Mouse (Mus musculus) A20 (cell line): ENCODE data around the gene C330007P06Rik.

Experiments used
- DNase-seq: peaks from one replicate; pipeline ENCODE4 v3.0.0-alpha.2; 2011; ENCODE audit warnings: low read depth, low spot score

C330007P06Rik gene

DNA sequence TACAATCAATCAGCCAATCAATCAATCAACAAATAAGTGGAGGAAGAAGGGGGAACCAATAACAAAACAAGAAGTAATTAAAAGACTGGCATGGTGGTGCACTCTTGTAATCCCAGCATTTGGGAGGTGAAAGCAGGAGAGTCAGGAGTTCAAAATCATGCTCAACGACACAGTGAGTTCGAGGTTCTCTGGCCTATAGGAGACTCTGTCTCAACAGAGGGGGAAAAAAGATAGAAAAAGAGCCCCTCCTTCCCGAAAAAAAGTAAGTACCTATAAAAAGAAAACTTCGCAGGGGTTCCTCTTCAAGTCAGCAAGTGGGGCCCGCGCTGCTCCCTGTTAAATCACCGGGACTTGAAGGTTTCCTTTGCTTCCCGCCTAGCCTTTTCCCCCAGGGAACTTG is at the start of gene C330007P06Rik, which contains the start of gene Ube2a:
Gene C330007P06Rik, minus strand, starts transcription at position 347 of the 400 bp plus-strand sequence.
Gene Ube2a, plus strand, starts transcription at position 136 of the 400 bp plus-strand sequence.
- no peak for DNase-seq

DNA sequence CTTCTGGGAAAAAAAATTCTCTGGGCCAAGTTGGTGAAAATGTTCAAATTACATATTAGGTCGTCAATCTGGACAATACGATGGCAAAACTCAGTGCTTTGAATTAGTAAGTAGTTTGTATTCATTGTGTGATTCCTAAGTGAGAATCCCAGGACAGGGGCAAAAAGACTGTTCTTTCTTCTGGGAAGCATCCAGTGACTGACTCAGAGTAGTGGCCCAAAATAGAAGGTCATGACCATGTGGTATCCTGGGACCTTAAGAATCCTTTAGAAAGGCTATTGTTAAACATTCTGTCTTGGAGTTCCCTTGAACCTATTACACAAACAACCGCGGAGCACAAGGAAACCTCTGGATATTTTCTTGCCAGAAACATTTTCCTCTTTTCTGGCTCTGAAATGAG is 47.4 kb upstream of the C330007P06Rik start:
- DNase-seq, result no peak

DNA sequence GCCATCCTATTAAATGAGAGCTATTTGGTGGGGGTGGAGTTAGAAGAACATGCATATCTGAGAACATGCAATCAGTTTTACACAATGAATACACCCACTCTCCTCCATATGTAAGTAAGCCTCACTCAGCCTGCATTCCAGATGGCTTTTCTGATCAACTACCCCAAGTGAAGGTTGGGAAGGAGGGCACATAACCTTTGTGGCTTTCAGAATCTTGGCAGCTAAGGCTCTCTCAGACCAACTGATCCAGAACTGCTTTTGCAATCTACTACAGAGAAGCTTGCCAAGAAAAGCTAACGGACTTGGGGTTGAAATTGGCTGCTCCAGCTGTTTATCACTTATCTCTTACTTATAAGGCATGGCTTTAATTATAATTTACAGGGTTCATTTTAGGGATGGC is 43.8 kb upstream of the C330007P06Rik start:
- no peak for DNase-seq

DNA sequence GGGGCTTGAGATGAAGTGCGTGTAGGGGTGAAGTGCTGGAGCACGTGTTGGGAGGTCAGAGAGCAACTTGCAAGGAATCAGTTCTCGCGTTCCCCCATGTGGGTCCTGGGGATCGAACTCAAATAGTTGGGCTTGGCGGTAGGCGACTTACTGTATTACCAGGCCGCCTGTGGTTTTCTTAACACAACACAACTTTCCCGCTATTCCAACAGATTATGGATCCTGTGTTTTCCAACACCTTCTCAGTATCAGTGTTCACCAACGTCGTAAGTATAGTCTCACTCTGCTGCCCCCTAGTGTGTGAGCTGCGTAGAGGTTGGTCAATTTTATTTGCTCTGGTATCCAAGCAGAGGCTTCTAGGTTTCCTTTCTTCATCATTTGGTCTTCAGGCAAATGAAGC is 37.4 kb upstream of the C330007P06Rik start:
- DNase-seq, result peak; percentile 45

DNA sequence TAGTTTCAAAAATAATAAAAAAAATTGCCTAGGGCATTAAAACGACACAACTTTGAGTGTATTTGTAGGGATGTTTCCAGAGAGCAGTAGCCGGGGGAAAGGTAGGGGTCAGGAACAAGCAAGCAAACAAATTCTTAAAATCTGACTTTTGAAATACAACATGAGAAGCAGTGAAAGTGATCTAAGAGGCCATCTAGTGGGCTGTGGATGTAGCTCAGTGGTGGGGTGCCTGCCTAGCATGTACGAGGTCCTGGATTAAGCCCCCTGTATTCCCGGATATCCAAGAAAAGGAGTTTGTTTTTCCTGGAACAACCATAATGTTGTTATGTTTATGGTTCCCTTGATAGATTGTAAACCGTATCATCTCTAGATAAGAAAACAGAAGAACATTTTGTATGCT is 32.6 kb upstream of the C330007P06Rik start:
- no peak for DNase-seq

DNA sequence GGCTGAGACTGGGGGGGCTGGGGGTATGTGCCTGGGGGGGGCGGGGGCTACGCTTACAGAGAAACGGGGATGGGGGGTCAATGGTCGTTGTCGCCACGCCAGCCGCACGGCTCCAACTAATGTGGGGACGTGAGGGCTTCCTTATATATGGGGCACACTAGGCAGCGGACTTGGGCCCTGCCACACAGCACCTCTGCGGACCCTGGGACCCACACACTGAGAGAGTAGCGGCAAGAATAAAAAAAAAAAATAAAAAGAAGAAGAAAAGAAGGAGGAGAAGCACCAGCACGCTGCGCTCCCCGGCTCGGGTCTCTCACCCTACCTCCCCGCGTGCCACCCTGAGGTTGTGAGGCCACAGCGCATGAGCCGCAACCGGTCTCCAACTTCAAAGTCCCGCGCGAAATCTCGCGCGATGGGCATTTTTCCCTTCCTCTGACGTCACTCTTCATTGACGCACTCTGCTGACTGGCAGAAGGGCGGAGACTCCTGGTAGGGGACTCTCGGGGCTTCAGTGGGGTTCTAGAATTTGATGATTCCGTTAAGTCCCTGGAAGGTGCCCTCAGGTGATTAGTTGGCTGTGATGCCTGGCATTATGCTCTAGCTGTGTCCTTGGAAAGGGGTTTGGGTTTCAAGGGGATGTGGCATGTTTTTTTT is 29.3 kb upstream of the C330007P06Rik start:
- DNase-seq, result peak; percentile 93

DNA sequence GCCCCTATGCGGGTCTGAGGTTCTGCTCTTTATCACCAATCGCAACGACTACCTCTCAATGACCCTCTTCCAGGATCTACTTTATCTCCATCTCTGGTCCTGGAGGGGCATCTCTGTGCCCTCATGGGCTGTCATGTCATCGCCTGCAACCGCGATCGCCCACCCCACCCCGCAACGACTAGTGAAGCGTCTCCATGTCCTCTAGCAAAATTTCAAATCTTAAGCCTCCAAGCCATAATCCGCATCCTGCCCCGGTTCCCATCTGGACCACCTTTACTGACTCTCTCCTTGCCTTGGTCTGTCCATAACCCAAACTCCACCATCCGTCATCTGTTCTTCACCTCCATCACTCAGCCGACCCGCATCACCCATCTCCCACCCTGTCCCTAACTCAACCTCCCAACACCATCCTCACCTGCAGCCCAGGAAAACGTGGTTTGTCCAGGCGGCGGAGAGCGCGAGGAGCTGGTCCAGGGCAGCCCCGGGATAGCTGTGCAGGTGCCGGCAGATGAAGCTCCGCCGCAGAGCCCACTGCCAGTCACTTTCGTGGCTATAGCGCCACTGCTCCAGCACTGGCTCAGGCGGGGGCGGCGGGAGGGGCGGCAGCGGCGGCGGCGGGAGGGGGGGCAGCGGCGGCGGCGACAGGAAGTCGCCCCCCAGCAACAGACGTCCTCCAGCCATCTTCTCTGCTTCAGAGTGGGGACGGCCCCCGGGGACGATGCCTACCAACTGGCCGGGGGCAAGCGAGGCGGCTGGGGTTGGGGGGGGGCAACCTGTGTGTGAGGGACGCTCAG is 28.6 kb upstream of the C330007P06Rik start, which contains the start of gene Nkrf:
Gene Nkrf, minus strand, starts transcription at position 579 of the 794 bp plus-strand sequence.
- peak; percentile 56 for DNase-seq

DNA sequence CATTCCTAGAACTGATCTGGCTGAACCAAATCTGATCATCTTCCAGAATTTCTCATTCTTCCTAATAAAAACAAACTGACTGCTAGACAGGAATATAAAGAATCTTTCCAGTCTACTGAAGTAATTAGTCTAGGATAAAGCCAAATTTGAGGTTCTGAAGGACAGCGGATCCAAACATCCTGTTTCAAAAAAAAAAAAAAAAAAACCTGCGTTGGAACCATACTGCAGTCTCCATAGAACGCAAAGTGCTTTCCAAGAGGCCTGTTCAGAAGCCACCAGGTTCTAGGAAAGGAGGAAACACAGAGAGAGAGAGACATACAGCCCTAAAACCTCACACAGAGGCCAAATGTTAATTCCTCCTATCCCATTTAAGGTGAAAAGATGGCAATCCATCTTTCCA is 27.7 kb upstream of the C330007P06Rik start:
- no peak for DNase-seq

DNA sequence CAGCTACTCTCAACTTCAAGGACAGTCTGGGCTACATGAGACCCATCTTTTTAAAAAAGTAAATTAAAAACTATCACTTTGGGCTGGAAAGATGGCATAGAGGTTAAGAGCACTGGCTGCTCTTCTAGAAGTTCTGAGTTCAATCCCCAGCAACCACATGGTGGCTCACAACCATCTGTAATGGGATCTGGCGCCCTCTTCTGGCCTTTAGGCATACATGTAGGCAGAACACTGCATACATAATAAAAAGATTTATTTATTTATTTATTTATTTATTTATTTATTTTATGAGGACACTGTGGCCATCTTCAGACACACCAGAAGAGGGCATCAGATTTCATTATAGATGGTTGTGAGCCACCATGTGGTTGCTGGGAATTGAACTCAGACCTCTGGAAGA is 25.0 kb upstream of the C330007P06Rik start:
- peak; percentile 53 for DNase-seq

DNA sequence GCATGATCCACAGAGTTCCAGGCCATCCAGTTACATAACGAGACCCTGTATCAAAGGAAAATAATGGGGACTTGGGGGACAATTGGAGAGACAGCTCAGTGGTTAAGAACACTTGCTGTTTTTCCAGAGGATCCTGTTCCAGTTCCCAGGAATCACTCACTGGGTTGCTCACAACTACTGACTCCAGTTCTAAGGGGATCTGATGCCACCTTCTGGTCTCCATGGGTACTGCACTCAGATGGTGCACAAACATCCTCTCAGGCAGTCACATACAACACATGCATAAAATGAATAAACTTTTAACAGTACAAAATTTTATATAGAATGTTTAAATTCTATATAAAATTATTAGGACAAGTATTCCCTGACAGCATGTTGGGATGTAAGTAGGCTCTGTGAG is 10.8 kb upstream of the C330007P06Rik start:
- peak; percentile 24 for DNase-seq

DNA sequence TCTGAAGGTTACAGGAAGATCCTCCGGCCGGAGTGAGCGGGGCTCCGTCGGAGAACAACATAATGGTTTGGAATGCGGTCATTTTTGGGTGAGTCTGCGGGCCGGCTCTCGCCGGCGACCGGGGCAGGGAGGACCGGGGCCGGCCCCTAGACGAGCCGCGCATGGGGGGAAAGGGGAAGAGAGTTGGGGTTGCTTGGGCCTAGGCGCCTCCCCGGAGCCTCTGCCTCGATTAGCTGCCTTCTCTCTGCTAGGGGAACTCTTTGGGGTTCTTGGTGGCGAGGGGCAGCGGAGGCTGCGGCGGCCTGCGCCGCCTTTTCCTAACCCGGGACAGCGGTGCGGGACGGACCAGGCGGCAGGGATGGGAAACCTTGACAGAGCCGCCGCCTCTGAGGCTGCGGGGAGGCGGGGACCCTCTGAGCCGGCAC is 805 bp upstream of the C330007P06Rik start:
- peak; percentile 41 for DNase-seq

DNA sequence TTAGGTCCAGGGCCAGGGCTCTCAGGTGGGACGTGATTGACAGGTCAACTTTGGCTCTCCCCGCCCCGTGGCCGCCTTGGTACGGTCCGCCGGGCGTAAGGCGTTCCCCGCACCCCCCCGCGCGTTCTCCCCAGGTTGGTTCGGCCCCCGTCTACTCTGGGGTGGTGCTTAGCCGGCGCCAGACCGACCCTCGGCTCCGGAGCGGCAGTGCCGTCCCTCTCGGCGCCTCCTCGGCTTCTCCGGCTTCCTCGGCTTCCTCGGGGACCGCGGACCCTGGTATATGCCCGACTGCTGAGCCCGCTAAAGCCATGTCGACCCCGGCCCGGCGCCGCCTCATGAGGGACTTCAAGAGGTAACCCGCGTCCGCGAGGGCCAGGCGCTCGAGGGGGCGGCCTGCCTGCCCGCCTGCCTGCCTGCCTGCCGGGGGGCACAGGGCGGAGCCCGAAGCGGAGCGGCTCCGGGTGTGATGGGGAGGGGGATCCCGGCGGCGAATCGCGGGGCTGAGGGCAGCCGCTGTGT is 326 bp upstream of the C330007P06Rik start:
- DNase-seq, result peak; percentile 90

DNA sequence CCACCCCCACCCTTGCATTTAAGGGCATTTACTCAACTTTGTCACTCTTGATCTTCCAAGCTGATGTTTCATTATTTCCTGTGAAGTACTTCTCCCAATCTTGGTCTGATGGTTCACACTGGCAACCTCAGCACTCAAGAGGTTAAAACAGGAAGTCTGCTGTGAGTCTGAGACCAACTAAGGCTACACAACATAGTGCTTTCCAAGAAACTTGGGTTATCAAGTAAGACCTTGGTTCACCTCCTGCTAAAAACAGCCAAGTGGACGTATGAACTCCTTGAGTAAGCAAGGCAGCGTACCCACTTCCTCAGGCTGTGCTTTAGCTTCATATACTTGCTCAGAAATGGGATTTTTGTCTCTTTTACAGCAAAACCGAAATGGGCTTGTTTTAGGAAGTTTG is 3.5 kb downstream of the C330007P06Rik start:
- DNase-seq, result no peak

DNA sequence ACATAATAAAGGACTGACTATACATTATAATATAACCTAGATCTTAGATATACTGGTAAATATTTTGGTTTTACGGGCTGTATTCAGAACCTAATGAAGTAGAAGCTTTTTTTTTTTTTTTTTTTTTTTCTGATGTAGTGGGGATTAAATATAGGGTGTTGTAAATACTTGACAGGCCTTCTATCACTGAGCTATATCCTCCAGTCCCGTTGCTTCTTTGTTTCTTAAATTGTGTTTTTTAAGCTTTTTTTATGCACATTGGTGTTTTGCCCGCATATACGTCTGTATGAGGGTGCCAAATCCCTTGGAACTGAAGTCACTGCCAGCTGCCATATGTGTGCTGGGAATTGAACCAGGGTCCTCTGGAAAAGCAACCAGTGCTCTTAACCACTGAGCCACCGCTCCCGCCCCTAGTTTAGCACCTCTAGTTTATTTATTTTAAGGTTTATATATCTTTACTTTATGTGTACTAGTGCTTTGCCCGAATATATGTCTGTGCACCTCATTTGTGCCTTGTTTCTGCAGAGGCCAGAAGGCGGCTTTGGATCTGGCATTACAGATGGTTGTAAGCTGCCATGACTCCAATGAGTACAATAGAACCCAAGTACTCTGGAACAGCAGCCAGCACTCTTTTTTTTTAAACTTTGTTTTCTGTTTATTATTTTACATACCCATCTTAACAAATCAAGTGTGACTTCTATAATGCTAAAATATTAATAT is 9.1 kb downstream of the C330007P06Rik start:
- no peak for DNase-seq

DNA sequence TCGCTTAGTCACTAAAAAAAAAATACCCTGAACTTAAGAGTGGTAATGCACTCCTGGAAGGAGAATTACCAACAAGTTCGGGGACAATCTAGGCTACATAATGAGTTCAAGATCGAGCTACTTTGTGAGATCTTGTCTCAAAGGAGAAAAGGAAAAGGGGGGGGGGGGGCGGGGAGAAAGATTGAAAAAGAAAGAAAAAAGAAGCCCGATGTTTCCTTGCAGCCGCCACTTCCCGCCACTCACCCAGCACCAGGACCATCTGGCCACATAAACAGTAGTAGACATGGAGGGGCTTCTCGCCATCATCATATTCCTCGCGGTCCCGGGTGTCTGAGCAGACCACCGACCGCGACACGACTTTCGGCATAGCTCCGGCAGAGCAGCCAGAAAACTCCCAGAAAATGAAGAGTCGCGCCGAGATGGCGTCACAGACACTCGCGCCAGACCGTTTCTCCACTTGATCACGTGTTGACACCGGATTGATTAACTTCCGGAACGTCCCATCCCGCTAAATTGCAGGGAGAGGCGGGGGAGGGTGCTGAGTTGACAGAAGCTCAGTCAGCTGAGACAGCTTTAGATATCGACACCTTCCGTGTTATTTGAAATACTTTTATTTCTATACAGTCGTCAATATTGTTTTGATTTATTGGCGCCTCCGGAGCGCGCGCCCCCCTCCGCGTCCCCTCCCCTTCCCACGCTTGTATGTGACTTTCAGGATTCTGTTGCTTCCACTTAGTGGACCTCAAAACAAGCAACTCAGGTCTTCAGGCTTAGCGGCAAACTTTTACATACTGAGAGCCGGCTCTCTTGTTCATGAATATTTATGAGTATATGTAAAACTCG is 9.9 kb downstream of the C330007P06Rik start:
- DNase-seq, result peak; percentile 88

DNA sequence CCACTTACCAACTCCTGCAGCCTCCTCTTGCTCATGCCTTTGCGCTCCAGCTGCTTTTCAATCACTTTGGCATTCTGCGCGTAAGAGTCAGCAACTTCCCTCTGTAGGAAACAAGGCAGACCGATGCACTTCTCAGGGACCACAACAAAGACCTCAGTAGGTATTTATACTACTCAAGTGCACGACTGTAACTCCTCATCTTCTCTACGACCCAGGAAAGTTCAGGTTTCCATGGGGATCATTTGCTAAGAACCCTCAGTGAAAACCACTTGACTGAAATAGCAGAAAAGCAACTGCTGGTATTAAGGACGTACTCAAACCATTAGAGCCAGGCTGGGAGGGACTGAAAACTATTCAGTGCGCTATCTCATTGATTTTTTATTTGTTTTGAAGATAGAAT is 21.3 kb downstream of the C330007P06Rik start:
- DNase-seq, result no peak

DNA sequence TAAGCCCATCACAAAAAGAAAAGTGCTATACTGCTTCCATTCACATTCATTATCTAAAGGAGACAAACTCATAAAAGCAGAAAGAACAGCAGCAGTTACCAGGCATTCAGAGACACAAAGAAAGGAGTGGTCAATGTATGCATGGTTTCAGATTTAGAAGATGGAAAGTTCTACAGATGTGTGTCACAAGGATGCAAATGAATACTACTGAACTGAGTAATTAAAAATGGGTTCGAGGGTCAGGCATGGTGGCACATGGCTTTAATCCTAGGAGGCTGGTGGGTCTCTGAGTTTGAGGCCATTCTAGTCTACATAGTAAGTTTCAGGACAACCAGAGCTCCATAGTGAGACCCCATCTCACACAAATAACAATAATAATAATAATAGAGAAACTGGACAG is 26.8 kb downstream of the C330007P06Rik start:
- DNase-seq, result no peak

DNA sequence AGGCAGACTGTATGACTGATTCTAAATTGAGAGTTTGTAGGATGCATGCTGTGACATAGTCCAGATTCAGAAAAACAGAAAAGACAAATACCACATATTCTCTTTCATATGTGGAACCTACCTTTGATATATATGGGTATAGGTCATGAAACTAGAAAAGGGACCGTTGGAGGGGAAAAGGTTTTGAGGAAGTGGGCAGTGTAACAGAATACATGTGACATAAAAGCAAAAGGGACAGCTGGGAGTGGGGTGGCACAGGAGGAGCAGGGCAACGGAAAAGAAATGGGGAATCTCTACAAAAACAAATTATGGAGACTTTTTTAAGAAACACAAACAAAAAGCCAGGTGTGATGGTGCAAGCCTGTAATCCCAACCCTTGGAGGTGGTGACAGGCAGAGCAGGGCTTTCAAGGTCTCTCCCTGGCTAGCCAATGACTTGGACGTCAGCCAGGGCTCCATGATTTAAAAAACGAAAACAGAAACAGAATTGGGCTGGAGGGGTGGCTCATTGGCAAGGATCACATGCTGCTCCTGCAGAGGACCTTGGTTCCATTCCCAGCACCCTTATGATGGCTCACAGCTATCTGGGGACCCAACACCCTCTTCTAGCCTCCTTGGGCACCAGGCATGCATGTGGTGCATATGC is 30.4 kb downstream of the C330007P06Rik start:
- peak; percentile 56 for DNase-seq

DNA sequence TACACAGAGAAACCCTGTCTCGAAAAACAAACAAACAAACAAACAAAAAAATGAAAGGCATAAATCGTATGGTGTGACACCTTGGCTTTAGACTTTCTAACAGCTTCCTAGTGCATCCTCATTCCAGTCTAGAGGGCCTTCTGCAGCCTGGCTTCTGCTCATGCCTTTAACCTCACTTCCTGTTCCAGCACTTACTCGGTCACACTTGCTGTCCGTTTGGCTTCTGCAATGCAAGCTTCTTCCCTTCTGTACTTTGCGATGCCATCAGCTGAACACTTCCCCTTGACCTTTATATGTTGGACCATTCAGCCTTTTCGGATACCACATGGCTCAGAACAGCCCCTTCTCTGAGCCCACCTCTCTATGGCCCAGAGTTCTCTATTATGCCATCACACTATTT is 32.2 kb downstream of the C330007P06Rik start:
- no peak for DNase-seq

DNA sequence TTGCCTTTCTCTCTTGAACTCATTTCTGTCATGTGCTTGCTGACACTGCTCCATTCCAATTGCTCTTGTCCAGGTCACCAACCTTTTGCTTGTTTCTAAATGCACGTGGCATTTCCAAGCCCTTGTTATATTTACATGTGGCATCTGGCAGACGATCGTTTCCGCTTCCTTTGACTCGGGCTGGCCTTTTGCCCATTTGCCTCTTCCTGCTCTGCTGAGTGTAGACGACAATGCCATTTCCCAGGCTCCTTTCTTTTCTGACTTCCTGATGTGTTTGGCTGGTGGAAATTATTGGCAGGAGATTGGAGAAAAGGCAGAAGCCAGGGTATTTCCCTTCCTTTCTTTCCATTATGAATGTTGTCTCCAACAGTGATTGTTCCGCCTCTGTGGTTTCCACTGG is 34.5 kb downstream of the C330007P06Rik start:
- DNase-seq, result no peak
